In the genomic region with DNA sequence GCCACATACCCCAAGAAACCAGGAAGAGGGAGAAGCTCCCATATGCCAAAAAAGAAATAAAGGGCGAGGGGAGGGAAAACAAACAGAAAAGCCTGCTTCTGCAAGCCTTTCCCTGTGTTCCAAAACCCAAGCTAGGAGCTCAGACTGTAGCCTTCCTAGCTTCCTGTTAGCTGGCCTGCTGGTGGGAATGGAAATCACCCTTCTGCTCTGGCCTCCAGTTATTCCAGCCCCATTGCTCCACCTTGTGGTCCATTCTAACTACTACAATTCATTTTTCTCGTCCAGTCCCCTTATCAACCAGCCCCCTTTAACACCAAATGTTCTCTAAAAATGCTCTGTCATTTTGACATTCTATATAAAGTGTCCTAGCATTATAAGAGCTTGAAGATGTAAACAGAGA, we compare ENCODE assay signal across 8 mouse cellular contexts. TPM values are rescaled to one million over a fixed set of nuclear protein-coding genes. Genes with fewer than 3 reads are reported as not detected.
A peak's percentile ranks its signal among the peaks of the same experiment; 100 is the strongest.
DNase-seq lines count a peak whose midpoint lies in the region; ATAC-seq and TF ChIP-seq lines count a peak whose summit lies in the region.

No protein-coding gene starts in this region.

- TF ChIP-seq EP300 in lung, postnatal 0 days (IDR thresholded peaks at IDR 0.05): no peak

- peak; percentile 69 for TF ChIP-seq CTCF in bone marrow macrophage, adult 2 months (IDR thresholded peaks at IDR 0.05; ENCODE audit: low read depth, low read length)
- TF ChIP-seq CTCF in embryonic fibroblast, embryonic 13.5 days (IDR thresholded peaks at IDR 0.05; ENCODE audit: borderline replicate concordance, insufficient read depth, low read length): peak; percentile 56; the same call in 1 of the 2 replicates
- TF ChIP-seq CTCF in lung, postnatal 0 days (IDR thresholded peaks at IDR 0.05): peak; percentile 94

- H3K36me3 ChIP-seq in lung, postnatal 0 days (ENCODE audit: insufficient read depth, low read length): no peaks in the 10 kb centered on the region

- no peaks in the 10 kb centered on the region for H3K9me3 ChIP-seq in lung, postnatal 0 days (ENCODE audit: low read length)

- H3K4me3 ChIP-seq in bone marrow macrophage, adult 2 months (ENCODE audit: insufficient read depth, low read length): no peak overlapping the region
- no peak overlapping the region for H3K4me3 ChIP-seq in embryonic fibroblast, embryonic 13.5 days (ENCODE audit: insufficient read depth, low read length)
- H3K4me3 ChIP-seq in lung, postnatal 0 days (ENCODE audit: low read depth, low read length): no peak overlapping the region

- 0 out of 2 replicates have a peak, but pooled peaks cover 2% of the 10 kb centered on the region for H3K4me1 ChIP-seq in bone marrow macrophage, adult 2 months (ENCODE audit: control insufficient read depth, insufficient read depth, low read length)
- H3K4me1 ChIP-seq in embryonic fibroblast, embryonic 13.5 days (ENCODE audit: control insufficient read depth, insufficient read depth, low read length): no peaks in the 10 kb centered on the region
- H3K4me1 ChIP-seq in lung, postnatal 0 days (ENCODE audit: insufficient read depth, low read depth, low read length): no peaks in the 10 kb centered on the region

- intact Hi-C loops in heart, postnatal 25 days (cut with DNase I): loop anchor here (1.0 to 5.0 kb wide), 3 partner anchors 41 to 111 kb away; no protein-coding TSS in a partner anchor

- no peak for TF ChIP-seq POLR2A in bone marrow macrophage, adult 2 months (IDR thresholded peaks at IDR 0.05; ENCODE audit: borderline replicate concordance, low read depth, low read length)
- TF ChIP-seq POLR2A in embryonic fibroblast, embryonic 13.5 days (IDR thresholded peaks at IDR 0.05; ENCODE audit: low read depth, low read length): no peak

- peak; percentile 63 for ATAC-seq in lung, postnatal 0 days

- H3K27ac ChIP-seq in bone marrow macrophage, adult 2 months (ENCODE audit: insufficient read depth, low read depth, low read length): no peak overlapping the region
- no peak overlapping the region for H3K27ac ChIP-seq in embryonic fibroblast, embryonic 13.5 days (ENCODE audit: insufficient read depth, low read length)
- no peak overlapping the region for H3K27ac ChIP-seq in lung, postnatal 0 days (ENCODE audit: low read length)

- DNase-seq in Muller cell, postnatal 12 days (ENCODE audit: inconsistent ontology term): peak; percentile 67
- DNase-seq in heart, postnatal 25 days (ENCODE audit: low spot score): peak; percentile 29
- peak; percentile 73 to 80 for DNase-seq in kidney, postnatal 36 days
- DNase-seq in lung, postnatal 0 days (ENCODE audit: low spot score): peak; percentile 89
- DNase-seq in right cerebral cortex, postnatal 10 days (ENCODE audit: low spot score in 2 of 2): peak; percentile 77 to 81
- no peak for DNase-seq in thymus, postnatal 4 days

- H3K27me3 ChIP-seq in lung, postnatal 0 days (replicated peaks; ENCODE audit: insufficient read depth, low read length): no peaks in the 10 kb centered on the region

- H3K4me2 ChIP-seq in lung, postnatal 0 days (replicated peaks; ENCODE audit: low read depth, low read length): no peak overlapping the region

- WGBS in lung, postnatal 0 days: 0% methylated on average over 2 of the region's 2 CpGs

- no peak overlapping the region for H3K9ac ChIP-seq in lung, postnatal 0 days (replicated peaks; ENCODE audit: low read depth)

RNA-seq across cellular contexts. Expression of a gene that starts 20.9 kb away (rescaled TPM):
- polyA plus RNA-seq in bone marrow macrophage, adult 2 months (2012; ENCODE audit: insufficient read depth, insufficient read length, missing spikeins): not detected in 2 replicates
- polyA plus RNA-seq in embryonic fibroblast, embryonic 13.5 days (2011; ENCODE audit: insufficient read length, low read depth, missing spikeins): 45.6 and 50.3 TPM in 2 replicates
- 10 to 100 TPM; 13.0 to 16.6 TPM for total RNA-seq in heart, postnatal 25 days (2021)
- polyA plus RNA-seq in lung, postnatal 0 days (2015; fragmentation: Nextera tagmentation; extraction: Ambion mirVana): 18.9 and 20.4 TPM in 2 replicates

Comparison
In these comparisons a context has a peak if more than half of its experiments do, and no peak if none do; other contexts are left out.
1. RNA of a gene that starts 20.9 kb away (polyA plus RNA-seq): 45.6 to 50.3 TPM in embryonic fibroblast, embryonic 13.5 days and 18.9 to 20.4 TPM in lung, postnatal 0 days; not detected in bone marrow macrophage, adult 2 months; every median in the first group is over 10 times any median in the second.
2. Peak in every context shown above with its lines, with median percentiles within 50 percentile points of each other: CTCF ChIP-seq.